Mouse (Mus musculus) forebrain, embryonic 14.5 days (tissue): ENCODE data around the gene Tbcd. TPM values are rescaled to one million over a fixed set of nuclear protein-coding genes. Genes with fewer than 3 reads are reported as not detected.

Source experiments
- ATAC-seq: fragments of 200-750 bp; cut with Nextera tagmentation; 2 replicates; pipeline ENCODE4 v1.8.0; 2017; ENCODE audit warnings: mild to moderate bottlenecking, moderate library complexity
- DNase-seq: peaks from one replicate; pipeline ENCODE4 v3.0.0-alpha.2; 2015; ENCODE audit warnings: low spot score
- H3K27ac ChIP-seq: fragments of 300-500 bp; sonication (generic); 2 replicates; pipeline ENCODE4 v1.5.1; 2014; ENCODE audit warnings: low read depth, mild to moderate bottlenecking, control low read depth, low read length, moderate library complexity
- H3K27me3 ChIP-seq: fragments of 300-500 bp; sonication (generic); replicated peaks from 2 replicates; pipeline ENCODE4 v1.6.1; 2014; ENCODE audit warnings: low read length, control low read depth, mixed read lengths; ENCODE audit not compliant: control insufficient read depth, insufficient read depth
- H3K36me3 ChIP-seq: fragments of 300-500 bp; sonication (generic); 2 replicates; pipeline ENCODE4 v1.6.1; 2014; ENCODE audit warnings: low read length, control low read depth; ENCODE audit not compliant: control insufficient read depth, insufficient read depth
- H3K4me1 ChIP-seq: fragments of 300-500 bp; sonication (generic); 2 replicates; pipeline ENCODE4 v1.6.1; 2014; ENCODE audit warnings: antibody characterized with exemption, low read length, control low read depth; ENCODE audit not compliant: control insufficient read depth, insufficient read depth
- H3K4me2 ChIP-seq: fragments of 300-500 bp; sonication (generic); 2 replicates; pipeline ENCODE4 v1.6.1; 2014; ENCODE audit warnings: mild to moderate bottlenecking, control low read depth, low read length
- H3K4me3 ChIP-seq: fragments of 300-500 bp; sonication (generic); 2 replicates; pipeline ENCODE4 v1.5.1; 2014; ENCODE audit warnings: low read depth, low read length, control low read depth
- H3K9ac ChIP-seq: fragments of 300-500 bp; sonication (generic); 2 replicates; pipeline ENCODE4 v1.6.1; 2014; ENCODE audit warnings: mild to moderate bottlenecking, low read length, control low read depth, moderate library complexity
- H3K9me3 ChIP-seq: fragments of 300-500 bp; sonication (generic); replicated peaks from 2 replicates; pipeline ENCODE4 v1.6.1; 2016; ENCODE audit warnings: low read length, control low read depth, mixed read lengths; ENCODE audit not compliant: control insufficient read depth
- WGBS: fragments of 180-500 bp; shearing (Covaris S2); extraction: QIAGEN DNeasy Blood & Tissue Kit; methylation state at CpG from one replicate; pipeline ENCODE4 v1.1.7; 2014; 5-methylcytosine and 5-hydroxymethylcytosine counted together
- polyA plus RNA-seq: library from polyadenylated mRNA; unstranded; fragments of >200 nt; fragmentation: Nextera tagmentation; extraction: Ambion mirVana; gene quantifications from 2 replicates; pipeline ENCODE4 v1.2.1, GENCODE M21; 2014

Gene Tbcd
- polyA plus RNA-seq, 1 experiment from 2014 or later: 33.8 TPM

GRCm38 (mm10) chr11:121501525-121501924 is 49.8 kb downstream of the Tbcd start:
- DNase-seq: no peak
- no peaks in the 10 kb centered on the region for H3K27me3 ChIP-seq
- H3K27ac ChIP-seq: no peak overlapping the region
- H3K4me3 ChIP-seq: no peak overlapping the region
- ATAC-seq: no peak
- peaks cover 64% of the 10 kb centered on the region for H3K36me3 ChIP-seq
- H3K4me2 ChIP-seq: no peak overlapping the region
- H3K9ac ChIP-seq: no peak overlapping the region
- WGBS: 88% methylated on average over 4 of the region's 4 CpGs
- no peaks in the 10 kb centered on the region for H3K4me1 ChIP-seq
- H3K9me3 ChIP-seq: no peaks in the 10 kb centered on the region

- no peak overlapping the region for H3K27ac ChIP-seq
- H3K4me3 ChIP-seq: no peak overlapping the region
- H3K9ac ChIP-seq: no peak overlapping the region
- H3K4me2 ChIP-seq: no peak overlapping the region
- no peak for ATAC-seq
- H3K9me3 ChIP-seq: no peaks in the 10 kb centered on the region
- 74% methylated on average over 4 of the region's 4 CpGs for WGBS
- H3K4me1 ChIP-seq: no peaks in the 10 kb centered on the region
- DNase-seq: peak; percentile 9
- no peaks in the 10 kb centered on the region for H3K27me3 ChIP-seq
- peaks cover 57% of the 10 kb centered on the region for H3K36me3 ChIP-seq
These were observed 50.5 kb downstream of the Tbcd start for GRCm38 (mm10) chr11:121502000-121502860.

GRCm38 (mm10) chr11:121508478-121508877 is 56.7 kb downstream of the Tbcd start:
- Histone ChIP-seq H3K36me3 (peaks cover 15% of the 10 kb centered on the region), H3K27ac (no peak overlapping the region), H3K4me1 (no peaks in the 10 kb centered on the region), H3K4me2 (no peak overlapping the region), H3K4me3 (no peak overlapping the region), H3K27me3 (no peaks in the 10 kb centered on the region), H3K9ac (no peak overlapping the region), H3K9me3 (no peaks in the 10 kb centered on the region)
- no peak for DNase-seq
- WGBS: 92% methylated on average over 4 of the region's 4 CpGs
- ATAC-seq: no peak

GRCm38 (mm10) chr11:121510512-121511246 is 58.9 kb downstream of the Tbcd start:
- Histone ChIP-seq H3K4me3 (no peak overlapping the region), H3K36me3 (peaks cover 2% of the 10 kb centered on the region; the same call in 1 of the 2 replicates), H3K4me1 (no peaks in the 10 kb centered on the region), H3K4me2 (no peak overlapping the region), H3K9ac (no peak overlapping the region), H3K27ac (no peak overlapping the region), H3K27me3 (no peaks in the 10 kb centered on the region), H3K9me3 (no peaks in the 10 kb centered on the region)
- DNase-seq: no peak
- no peak for ATAC-seq
- 76% methylated on average over 9 of the region's 9 CpGs for WGBS

- no peaks in the 10 kb centered on the region for H3K36me3 ChIP-seq
- 76% methylated on average over 8 of the region's 8 CpGs for WGBS
- H3K4me1 ChIP-seq: no peaks in the 10 kb centered on the region
- H3K4me3 ChIP-seq: no peak overlapping the region
- no peaks in the 10 kb centered on the region for H3K9me3 ChIP-seq
- H3K27me3 ChIP-seq: no peaks in the 10 kb centered on the region
- no peak overlapping the region for H3K4me2 ChIP-seq
- DNase-seq (peak; percentile 25), ATAC-seq (peak; percentile 48; the same call in 1 of the 2 replicates)
- H3K27ac ChIP-seq: no peak overlapping the region
- no peak overlapping the region for H3K9ac ChIP-seq
These were observed 61.3 kb downstream of the Tbcd start for GRCm38 (mm10) chr11:121512896-121513572.

GRCm38 (mm10) chr11:121515996-121516395 is 64.2 kb downstream of the Tbcd start:
- 91% methylated on average over 9 of the region's 9 CpGs for WGBS
- no peak overlapping the region for H3K4me3 ChIP-seq
- DNase-seq: no peak
- no peak overlapping the region for H3K27ac ChIP-seq
- H3K36me3 ChIP-seq: no peaks in the 10 kb centered on the region
- no peaks in the 10 kb centered on the region for H3K9me3 ChIP-seq
- H3K9ac ChIP-seq: no peak overlapping the region
- no peak overlapping the region for H3K4me2 ChIP-seq
- no peaks in the 10 kb centered on the region for H3K4me1 ChIP-seq
- H3K27me3 ChIP-seq: no peaks in the 10 kb centered on the region
- ATAC-seq: no peak

GRCm38 (mm10) chr11:121516906-121517305 is 65.2 kb downstream of the Tbcd start:
- 89% methylated on average over 3 of the region's 3 CpGs for WGBS

GRCm38 (mm10) chr11:121517687-121518465 is 66.1 kb downstream of the Tbcd start:
- 77% methylated on average over 17 of the region's 17 CpGs for WGBS
- Histone ChIP-seq H3K4me1 (no peaks in the 10 kb centered on the region), H3K27me3 (no peaks in the 10 kb centered on the region), H3K9ac (0 out of 2 replicates have a peak overlapping the region, but pooled peaks have one; percentile 17), H3K4me3 (no peak overlapping the region), H3K27ac (no peak overlapping the region), H3K36me3 (no peaks in the 10 kb centered on the region), H3K9me3 (no peaks in the 10 kb centered on the region), H3K4me2 (no peak overlapping the region)
- DNase-seq (no peak), ATAC-seq (no peak)

More at GRCm38 (mm10) chr11:121516906-121517305, 65.2 kb downstream of the Tbcd start:
- Histone ChIP-seq H3K4me2 (no peak overlapping the region), H3K27ac (no peak overlapping the region), H3K27me3 (no peaks in the 10 kb centered on the region), H3K36me3 (no peaks in the 10 kb centered on the region), H3K9me3 (no peaks in the 10 kb centered on the region), H3K4me1 (no peaks in the 10 kb centered on the region), H3K9ac (no peak overlapping the region), H3K4me3 (no peak overlapping the region)
- DNase-seq (no peak), ATAC-seq (no peak)
